Mouse (Mus musculus): ENCODE measurements around the gene Batf.
"Not testable (repeated sequence)": the region's sequence is repeated elsewhere in the genome, so short reads cannot be mapped to it uniquely, and the experiment has no call there.

Batf gene

DNA sequence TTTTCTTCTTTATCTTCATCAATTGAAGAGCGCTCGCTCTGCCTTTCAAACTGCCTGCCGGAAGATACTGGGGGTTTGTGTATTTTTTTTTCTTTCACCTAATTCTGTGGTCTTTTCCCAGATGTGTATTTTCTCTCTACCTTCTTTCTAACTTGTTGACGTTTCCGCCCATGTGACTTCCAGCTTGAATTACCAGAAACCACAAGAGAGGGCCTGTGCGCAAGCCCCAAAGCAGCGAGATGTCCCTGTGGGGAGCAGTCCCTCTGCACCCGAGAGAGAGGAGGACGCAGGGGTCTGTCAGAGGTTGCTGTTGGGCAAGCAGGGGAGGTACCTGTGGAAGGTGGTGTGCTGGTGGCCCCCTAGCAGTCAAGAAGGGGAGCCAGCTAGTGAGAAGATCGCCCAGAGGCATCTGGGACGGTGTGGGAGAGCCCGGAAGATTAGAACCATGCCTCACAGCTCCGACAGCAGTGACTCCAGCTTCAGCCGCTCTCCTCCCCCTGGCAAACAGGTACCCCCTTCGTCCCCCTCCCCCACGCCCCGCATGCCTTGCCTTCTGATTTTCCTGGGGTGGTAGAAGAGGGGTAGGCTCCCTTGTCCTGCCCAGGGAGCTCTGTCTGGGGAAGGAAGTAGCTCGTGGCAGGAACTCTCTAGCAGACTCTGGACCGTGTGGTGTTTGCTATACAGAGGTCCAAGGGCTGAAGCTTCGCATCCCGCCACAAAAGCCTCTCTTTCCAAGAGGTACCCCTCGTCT lies at the start of gene Batf:
Batf (plus strand) TSS at position 204 of the 751 bp plus-strand sequence.
- DNase-seq (ENCODE audit: low spot score): no peak

DNA sequence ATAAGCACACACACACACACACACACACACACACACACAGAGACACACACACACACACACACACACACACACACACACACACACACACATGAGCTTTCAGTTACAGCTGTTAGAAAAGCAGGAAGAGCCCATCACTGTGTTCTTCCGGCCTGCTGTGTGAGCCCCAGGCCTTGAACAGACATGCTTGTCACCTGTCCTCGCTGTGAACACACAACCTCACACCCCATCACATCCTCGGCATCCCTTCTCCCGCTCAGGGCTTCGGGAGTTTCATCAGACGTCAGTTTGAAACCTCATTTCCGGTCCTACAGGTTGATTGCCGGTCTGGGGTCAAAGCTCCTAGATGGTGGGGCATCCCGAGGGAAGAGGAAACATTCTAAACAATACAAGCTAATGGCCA lies 48.5 kb upstream of the Batf start:
- no peak for DNase-seq (ENCODE audit: low spot score)

DNA sequence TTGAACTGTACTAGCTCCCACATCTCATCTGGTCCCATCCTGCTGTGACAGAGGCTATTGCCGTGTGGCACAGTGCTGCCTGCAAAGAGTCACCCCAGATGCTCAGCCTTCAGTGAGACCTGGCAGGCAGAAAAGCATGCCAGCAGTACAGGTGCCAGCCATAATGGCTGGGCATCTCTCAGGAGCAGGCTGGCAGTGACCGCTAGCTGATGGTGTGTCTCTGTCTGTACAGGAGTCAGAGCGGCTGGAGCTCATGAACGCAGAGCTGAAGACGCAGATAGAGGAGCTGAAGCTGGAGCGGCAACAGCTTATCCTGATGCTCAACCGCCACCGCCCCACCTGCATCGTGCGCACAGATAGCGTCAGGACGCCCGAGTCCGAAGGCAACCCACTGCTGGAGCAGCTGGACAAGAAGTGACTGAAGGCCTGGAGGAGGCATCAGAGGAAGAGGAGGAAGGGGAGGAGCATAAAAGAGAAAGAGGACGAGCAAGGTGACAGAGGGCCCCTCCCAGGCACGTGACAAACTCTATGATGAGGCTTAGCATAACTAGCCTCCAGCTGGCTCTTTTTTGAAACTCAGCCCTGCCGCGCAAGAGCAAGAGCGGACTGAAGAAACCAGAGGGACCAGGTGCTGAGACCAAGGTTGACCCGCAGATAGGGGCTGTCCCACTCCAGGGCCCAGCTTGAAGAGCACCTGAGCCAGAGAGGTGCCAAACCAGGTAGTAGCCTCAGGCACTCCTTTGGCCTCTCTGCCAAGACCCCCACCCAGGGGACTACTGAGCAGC lies 47.7 kb upstream of the Batf start:
- DNase-seq (ENCODE audit: low spot score): no peak

DNA sequence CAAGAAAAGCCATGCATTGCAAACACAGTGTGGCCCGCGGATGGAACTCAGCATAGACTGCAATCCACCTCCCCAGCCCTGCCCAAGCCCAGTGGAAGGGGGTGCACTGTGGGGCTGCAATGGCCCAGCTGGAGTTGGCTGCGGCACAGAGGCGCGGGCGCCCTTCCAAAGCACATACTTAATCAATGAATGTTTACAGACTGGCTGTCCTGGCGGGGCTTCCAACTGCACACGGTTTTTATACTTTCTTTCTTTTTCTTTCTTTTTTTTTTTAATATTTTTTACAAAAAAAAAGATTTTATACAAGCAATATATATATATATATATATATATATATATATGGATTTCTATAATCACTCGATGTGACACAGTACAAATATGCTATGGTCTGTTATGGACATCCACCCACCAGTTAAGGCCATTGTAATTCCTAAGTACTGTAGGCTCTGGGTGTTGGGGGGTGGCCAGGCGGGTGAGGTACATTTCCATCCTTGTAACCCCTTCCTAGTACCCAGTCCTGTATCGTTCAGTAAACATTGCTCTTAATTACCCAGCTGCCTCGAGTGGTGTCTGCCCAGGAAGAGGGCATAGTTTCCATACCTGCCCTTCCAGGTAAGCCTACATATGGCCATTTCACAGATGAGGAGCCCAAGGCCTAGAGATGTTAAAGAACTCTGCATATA lies 47.0 kb upstream of the Batf start:
- DNase-seq (ENCODE audit: low spot score): no peak

DNA sequence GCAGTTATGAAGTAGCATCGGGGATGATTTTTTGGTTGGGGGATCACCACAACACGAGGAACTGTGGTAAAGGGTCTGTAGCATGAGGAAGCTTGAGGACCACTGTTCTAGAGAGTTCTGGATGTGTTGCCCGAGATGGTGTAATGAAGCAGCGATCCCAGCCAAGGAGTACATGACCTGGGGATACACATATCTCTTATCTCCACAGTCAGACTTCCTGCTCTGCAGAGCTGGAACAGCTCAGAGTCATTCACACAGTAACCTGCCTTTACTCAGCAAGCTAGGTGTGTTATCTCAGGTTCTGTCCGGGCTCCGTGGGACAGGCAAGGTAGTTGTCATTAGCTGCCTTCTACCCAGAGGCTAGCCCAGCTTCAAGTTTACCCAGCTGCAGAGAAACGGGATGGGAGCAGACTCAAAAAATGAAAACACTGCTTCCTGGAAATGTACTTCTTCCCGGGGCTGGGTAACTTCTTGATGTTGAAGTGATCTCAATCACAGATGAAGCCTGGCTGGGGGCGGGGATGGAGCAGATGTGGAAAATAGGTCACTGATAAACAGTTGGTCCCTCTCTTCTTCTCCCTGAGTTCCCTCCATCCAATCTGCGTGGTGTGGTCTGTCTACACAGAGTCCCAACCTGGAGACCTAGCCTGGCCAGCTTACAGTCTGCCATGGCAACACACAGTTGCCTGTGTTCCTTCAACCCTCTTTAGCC lies 45.5 kb upstream of the Batf start:
- DNase-seq (ENCODE audit: low spot score): no peak

DNA sequence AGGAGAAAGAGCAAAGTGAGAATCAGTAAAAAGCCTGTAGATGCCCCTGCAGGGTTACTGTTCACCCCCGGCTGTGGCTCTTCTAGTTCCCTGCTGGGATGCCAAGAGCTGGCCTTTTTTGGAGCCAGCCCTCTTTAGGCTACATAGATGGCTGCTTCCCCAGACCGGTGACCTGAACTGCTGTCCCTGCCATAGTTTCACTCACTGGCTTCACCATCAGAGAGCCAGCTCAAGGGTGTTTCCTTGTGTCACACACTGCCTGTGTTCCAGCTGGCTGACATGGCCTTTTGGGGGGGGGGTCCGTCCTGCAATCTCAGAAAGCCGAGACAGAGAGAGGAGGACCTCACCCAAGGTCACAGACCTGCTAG lies 44.9 kb upstream of the Batf start:
- no peak for DNase-seq (ENCODE audit: low spot score)

DNA sequence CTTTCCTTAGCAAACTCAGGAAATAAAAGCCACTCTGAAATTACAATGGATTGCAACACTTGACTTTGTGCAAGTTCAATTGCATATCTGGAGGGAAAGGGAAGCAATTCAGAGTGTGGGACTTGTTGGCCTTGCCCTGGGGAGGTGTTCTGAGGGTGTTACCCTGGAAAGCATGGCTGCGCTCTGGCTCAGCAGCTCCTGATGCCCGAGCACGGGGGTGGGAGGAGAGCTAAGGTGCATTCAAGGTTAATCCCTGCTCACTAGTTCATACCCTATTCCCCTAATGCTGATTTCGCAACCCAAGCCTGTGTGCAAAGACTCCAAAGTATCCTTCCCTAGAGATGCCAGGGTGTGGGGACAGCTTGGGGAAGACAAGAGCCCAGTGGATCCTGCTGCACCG lies 42.7 kb upstream of the Batf start:
- no peak for DNase-seq (ENCODE audit: low spot score)

DNA sequence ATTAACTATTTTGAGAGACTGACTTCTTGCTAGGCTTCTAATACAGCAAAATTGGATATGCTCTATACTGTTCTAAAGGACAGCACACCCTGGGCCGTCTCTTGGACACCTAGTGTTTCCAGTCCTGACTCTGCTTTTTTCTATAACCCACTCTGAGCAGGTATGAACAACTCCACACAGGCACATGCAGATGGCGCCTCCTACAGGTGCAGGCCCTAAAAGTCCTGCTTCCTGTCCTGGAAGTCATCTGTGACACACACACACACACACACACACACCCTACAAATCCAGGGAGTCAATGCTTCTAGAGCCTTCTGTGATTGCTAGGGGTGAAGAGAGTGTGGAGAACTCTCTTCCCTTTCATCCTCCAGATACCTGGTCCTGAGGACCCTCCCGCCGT lies 40.8 kb upstream of the Batf start:
- DNase-seq (ENCODE audit: low spot score): no peak

DNA sequence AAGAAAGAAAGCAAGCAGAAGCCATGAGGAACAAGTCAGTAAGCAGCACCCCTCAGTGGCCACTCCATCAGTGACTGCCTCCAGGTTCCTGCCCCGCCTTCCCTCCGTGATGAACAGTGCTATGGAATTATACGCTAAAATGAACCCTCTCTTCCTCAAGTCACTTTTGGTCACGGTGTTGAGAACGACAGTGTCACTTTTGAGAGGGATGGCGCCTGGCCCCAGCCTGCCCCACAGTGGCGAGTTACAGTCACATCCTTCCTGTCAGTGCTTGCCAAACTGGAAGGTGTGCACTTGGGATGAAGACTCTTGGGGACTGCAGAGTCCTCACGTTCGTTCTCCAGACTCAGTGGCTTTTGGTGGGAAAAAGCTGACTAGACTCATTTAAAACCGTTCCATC lies 39.1 kb upstream of the Batf start:
- no peak for DNase-seq (ENCODE audit: low spot score)

DNA sequence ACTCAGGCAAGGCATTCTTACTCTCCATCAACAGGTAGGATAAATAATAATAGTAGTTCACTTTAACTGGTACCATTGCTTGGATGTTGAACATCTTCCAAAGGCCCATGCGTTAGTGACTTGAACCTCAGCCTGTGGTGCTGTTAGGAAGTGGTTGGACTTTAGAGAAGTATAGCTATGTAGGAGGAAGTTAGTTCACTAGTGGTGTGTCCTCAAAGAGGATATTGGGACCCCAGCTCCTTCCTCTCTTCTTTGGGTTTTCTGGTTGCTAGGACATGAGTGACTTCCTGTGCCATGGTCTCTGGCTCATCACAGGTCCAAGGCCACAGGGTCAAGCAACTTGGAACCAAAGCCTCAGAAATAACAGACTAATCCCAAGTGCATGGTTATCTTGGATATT lies 38.5 kb upstream of the Batf start:
- DNase-seq (ENCODE audit: low spot score): no peak

DNA sequence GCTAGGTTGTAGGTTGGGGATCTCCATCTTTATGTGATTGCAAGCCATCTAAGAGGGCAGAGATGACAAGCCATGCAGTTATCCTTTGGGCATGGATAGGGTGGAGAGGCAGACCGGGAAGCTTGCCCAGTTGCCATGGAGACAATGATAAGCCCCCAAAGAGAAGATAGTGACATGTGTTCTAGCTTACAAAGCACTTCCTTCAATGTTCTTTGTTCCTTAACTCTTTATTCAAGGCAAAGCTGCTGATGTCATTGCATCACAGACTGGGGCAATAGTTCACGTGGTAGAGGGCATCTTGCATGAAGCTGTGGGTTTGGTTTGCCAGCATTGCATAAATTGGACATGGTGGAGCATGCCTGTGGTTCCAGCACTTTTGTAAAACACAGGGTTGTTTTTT lies 27.1 kb upstream of the Batf start:
- DNase-seq (ENCODE audit: low spot score): no peak

DNA sequence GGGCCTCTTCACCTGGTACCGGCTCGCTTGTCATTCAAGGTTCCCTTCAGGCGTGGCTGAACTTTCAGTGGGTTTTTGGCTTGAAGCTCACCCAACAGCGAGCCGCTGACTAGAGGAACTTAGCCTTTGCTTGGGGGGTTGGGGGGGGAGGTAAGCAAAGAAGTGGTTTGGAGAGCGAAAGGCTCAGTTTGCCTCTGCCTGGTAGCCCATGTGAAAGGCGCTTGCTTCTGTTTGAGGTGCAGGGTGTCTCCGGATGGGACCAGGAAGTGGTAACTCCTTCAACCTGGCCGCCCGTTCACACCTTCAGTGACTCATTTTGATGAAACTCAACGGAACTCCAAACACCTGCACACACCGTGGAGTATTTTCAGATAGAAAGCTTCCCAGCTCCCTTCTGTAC lies 25.6 kb upstream of the Batf start:
- DNase-seq (ENCODE audit: low spot score): no peak

DNA sequence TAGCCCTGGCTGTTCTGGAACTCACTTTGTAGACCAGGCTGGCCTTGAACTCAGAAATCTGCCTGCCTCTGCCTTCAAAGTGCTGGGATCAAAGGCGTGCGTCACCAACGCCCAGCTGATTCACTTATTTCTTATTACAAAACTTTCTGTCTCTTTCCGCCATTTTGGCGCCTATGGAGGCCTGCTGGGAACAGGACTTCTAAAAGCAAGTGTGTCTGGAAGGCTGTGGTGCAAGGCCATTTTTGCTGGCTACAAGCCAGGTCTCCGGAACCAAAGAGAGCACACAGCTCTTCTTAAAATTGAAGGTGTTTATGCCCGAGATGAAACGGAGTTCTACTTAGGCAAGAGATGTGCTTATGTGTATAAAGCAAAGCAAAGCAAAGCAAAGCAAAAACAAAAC lies 24.2 kb upstream of the Batf start:
- not testable (repeated sequence) for DNase-seq (ENCODE audit: low spot score)

DNA sequence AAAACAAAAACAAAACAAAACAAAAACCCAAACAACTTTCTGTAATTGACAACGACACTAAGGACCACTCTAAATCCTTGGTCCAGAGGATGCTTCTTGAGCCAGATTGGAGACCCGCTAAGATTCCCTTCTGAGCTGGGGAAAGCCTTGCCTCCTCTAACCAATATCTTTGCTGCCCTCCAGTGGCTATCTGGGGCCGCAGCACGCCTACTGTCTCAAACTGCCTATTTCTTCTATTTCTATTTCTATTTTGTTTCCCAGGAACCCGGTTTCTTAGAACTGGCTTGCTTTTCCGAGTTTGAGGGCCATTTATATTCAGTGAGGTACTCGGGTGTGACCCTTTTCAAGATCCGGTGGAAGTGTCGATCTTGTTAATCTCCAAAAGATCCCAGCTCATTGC lies 23.6 kb upstream of the Batf start:
- peak; percentile 49 for DNase-seq (ENCODE audit: low spot score)

DNA sequence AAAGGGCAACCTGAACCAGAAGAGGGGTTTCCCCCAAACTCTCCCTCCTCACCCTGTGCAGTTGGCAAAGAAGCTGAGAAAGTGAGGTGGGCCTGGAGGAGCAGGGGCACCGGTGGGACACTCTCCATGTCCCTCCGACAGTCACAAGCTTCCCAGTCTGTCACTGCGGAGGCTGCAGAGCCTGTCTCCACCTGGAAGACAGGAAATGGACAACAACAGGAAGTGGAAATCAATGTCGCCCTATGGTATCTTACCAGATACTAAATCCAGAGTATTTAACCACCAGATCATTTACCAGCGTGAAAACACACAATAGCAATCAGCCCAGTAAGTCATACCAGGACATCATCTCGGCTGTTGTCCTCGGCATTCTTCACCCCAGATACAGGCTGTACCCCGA lies 20.4 kb upstream of the Batf start:
- no peak for DNase-seq (ENCODE audit: low spot score)

DNA sequence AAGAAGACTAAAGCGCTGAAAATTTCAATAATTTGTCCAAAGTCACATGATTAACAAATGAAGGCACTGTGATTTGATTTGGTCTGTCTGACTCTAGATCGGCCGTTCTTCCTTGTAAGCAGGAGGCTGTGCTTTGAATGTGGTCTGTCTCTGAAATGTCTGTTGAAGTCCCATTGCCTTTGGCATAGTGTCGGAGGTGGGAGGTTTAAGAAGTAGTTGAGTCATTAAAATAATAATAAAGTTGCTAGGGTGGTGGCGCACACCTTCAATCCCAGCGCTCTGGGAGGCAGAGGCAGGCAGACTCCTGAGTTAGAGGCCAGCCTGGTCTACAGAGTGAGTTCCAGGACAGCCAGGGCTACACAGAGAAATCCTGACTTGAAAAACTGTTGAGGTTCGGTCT lies 19.4 kb upstream of the Batf start:
- DNase-seq (ENCODE audit: low spot score): no peak

DNA sequence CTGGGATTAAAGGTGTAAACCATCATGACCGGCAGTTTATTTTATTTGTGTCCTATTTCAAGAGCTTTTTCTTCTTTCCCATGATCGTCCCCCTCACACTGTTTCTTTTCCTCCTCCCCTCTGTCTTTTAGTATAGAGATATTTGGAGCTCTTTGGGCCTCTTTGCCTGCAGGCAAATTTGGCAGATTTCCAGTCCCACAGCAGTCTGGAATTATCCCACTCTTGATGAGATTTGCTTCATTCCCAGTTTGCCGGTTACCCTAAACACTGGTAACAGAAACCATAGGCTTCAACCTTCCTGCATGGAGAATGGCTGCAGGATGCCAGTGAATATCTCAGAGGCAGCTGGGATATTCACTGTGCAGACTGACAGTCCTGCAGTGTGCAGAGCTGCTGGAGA lies 17.8 kb upstream of the Batf start:
- DNase-seq (ENCODE audit: low spot score): no peak

DNA sequence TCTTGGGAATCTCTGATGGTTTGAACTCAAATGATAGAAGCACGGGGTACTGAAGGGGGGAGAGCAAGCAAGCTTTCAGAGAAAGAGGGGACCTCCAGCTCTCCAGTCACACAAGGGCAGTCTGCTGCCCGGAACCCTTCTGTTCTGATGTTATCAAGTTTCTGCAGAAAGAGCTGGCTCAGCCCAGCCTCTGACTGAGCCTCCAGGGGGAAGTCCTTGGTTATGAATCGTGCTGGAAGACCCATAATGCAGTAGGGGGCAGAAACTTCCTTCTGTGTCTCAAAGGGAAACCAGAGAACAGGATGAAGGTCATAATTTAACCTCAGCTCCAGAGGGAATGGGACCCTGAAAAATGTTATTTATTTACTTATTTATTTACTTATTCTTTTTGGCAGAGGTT lies 16.4 kb upstream of the Batf start:
- DNase-seq (ENCODE audit: low spot score): no peak

DNA sequence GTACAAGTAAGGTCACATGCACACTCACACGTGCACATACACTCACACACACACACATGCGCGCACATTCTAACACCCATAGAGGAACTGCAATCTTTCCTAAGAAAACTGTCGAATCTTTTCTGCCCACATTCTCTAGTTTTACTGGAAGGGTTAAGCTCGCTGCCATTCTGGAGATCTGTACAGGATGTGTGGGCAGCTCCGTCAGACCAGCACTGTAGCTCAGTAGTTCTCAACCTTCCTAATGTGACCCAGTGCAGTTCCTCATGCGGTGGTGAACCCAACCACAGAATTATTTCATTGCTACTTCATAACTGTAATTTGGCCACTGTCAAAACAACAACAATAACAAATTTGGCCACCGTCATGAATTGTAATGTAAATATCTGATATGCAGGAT lies 12.6 kb upstream of the Batf start:
- no peak for DNase-seq (ENCODE audit: low spot score)

DNA sequence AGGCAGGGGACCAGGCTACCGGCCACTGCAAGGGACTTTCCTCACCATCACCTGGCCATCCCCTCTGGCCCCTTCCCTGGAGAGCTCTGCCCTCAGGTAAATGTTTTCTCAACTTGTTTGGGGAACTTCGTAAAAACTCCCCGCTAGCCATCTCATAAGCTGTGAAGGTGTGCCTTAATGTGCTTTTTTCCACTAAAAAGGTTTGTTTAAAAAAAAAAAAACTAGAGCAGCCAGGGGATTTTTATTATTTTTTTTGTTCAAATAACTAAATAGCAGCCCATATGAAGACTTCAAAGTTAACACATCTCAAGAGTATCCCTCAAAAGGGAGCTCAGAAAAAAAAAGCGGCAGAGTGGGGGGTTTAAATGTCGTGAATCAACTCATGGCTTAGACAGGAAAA lies 7.4 kb upstream of the Batf start:
- DNase-seq (ENCODE audit: low spot score): no peak

DNA sequence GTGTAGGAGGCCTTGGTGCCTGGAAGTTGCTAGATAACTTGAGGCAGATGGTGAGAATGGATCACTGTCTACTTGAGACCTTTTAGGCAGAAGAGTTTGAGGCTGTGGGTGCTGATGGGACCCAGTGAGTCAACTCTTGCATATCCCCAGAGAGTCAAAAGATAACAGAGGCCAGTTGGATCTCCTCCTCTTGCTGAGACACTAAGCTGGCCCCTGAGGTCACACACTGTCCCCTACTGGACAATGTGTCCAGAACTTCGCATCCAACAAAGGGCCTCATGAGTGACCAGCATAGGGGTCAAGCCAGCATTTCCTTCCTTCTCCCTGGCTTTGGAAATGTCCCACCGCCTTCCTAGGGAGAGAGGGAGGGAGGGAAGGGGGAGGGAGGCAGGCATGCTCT lies 6.7 kb upstream of the Batf start:
- no peak for DNase-seq (ENCODE audit: low spot score)

DNA sequence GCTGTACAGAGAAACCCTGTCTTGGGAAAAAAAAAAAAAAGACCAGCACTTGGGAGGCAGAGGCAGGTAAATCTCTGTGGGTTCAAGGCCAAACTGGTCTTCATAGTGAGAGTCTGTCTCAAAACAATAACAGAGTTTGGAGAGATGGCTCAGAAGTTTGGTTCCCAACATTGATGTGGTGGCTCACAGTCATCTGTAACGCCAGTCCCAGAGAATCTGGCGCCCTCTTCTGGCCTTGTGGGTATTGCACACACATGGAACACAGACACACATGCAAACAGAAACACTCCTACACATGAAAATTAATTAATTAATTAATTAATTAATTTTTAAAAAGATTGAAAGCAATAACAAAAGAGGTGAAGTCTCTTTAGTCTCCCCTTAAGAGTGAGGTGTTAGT lies 4.1 kb upstream of the Batf start:
- DNase-seq (ENCODE audit: low spot score): no peak

Measured in yolk sac, embryonic 10.5 days (tissue).